Mouse (Mus musculus) hindbrain, embryonic 13.5 days (tissue): ENCODE results near the gene Ager. TPM values are rescaled to one million over a fixed set of nuclear protein-coding genes. Genes with fewer than 3 reads are reported as not detected.

ENCODE experiments used
- ATAC-seq: fragments of 200-750 bp; cut with Nextera tagmentation; 2 replicates; pipeline ENCODE4 v1.8.0; 2017; ENCODE audit warnings: moderate TSS enrichment; ENCODE audit not compliant: low FRiP score
- H3K27ac ChIP-seq: fragments of 300-500 bp; sonication (generic); 2 replicates; pipeline ENCODE4 v1.5.1; 2015; ENCODE audit warnings: inconsistent platforms, mild to moderate bottlenecking, moderate library complexity
- H3K27me3 ChIP-seq: fragments of 300-500 bp; sonication (generic); 2 replicates; pipeline ENCODE4 v1.6.1; 2015; ENCODE audit warnings: mild to moderate bottlenecking, inconsistent platforms
- H3K36me3 ChIP-seq: fragments of 300-500 bp; sonication (generic); 2 replicates; pipeline ENCODE4 v1.6.1; 2015; ENCODE audit warnings: mild to moderate bottlenecking, inconsistent platforms
- H3K4me1 ChIP-seq: fragments of 300-500 bp; sonication (generic); replicated peaks from 2 replicates; pipeline ENCODE4 v1.6.1; 2015; ENCODE audit warnings: inconsistent platforms
- H3K4me2 ChIP-seq: fragments of 300-500 bp; sonication (generic); 2 replicates; pipeline ENCODE4 v1.6.1; 2015; ENCODE audit warnings: inconsistent platforms, mild to moderate bottlenecking, moderate library complexity
- H3K4me3 ChIP-seq: fragments of 300-500 bp; sonication (generic); 2 replicates; pipeline ENCODE4 v1.5.1; 2015; ENCODE audit warnings: mild to moderate bottlenecking, inconsistent platforms
- H3K9ac ChIP-seq: fragments of 300-500 bp; sonication (generic); 2 replicates; pipeline ENCODE4 v1.6.1; 2015; ENCODE audit warnings: mild to moderate bottlenecking, inconsistent platforms
- H3K9me3 ChIP-seq: fragments of 300-500 bp; sonication (generic); 2 replicates; pipeline ENCODE4 v1.6.1; 2016; ENCODE audit warnings: inconsistent platforms
- WGBS: fragments of 180-500 bp; shearing (Covaris S2); methylation state at CpG from one replicate; pipeline ENCODE4 v1.1.7; 2015; 5-methylcytosine and 5-hydroxymethylcytosine counted together
- polyA plus RNA-seq: library from polyadenylated mRNA; unstranded; fragments of >200 nt; fragmentation: Nextera tagmentation; extraction: Ambion mirVana; gene quantifications from 2 replicates; pipeline ENCODE4 v1.2.1, GENCODE M21; 2015

Gene Ager
- polyA plus RNA-seq, 1 experiment from 2014 or later: 1.9 TPM

GRCm38 (mm10) chr17:34643944-34644343 is 46.3 kb downstream of the Ager start:
- H3K4me1 ChIP-seq: peaks cover 49% of the 10 kb centered on the region
- no peaks in the 10 kb centered on the region for H3K27me3 ChIP-seq
- WGBS: 90% methylated on average over 10 of the region's 10 CpGs
- no peak overlapping the region for H3K4me2 ChIP-seq
- no peak overlapping the region for H3K4me3 ChIP-seq
- peaks cover 6% of the 10 kb centered on the region for H3K36me3 ChIP-seq
- ATAC-seq: no peak
- H3K27ac ChIP-seq: peak overlapping the region; percentile 74; the same call in 1 of the 2 replicates
- H3K9me3 ChIP-seq: no peaks in the 10 kb centered on the region
- H3K9ac ChIP-seq: no peak overlapping the region

- Histone ChIP-seq H3K9ac (peak within 1 kb of the TSS; percentile 72), H3K4me1 (peaks cover 51% of the 10 kb centered on the region), H3K9me3 (no peaks in the 10 kb centered on the region), H3K27ac (peak within 1 kb of the TSS; percentile 74), H3K4me3 (peak within 1 kb of the TSS; percentile 56), H3K36me3 (peaks cover 13% of the 10 kb centered on the region), H3K27me3 (no peaks in the 10 kb centered on the region), H3K4me2 (peak within 1 kb of the TSS; percentile 85)
- ATAC-seq: peak; percentile 69
- WGBS: 1% methylated on average over 16 of the region's 16 CpGs
Measured at GRCm38 (mm10) chr17:34644608-34645007, 46.9 kb downstream of the Ager start, which contains the start of gene Fkbpl. TSS of gene Fkbpl (plus strand) at chr17:34644764.

GRCm38 (mm10) chr17:34645256-34645829 is 47.7 kb downstream of the Ager start:
- 45% methylated on average over 10 of the region's 10 CpGs for WGBS
- H3K4me2 ChIP-seq: peak overlapping the region; percentile 85
- H3K4me3 ChIP-seq: peak overlapping the region; percentile 56
- peaks cover 20% of the 10 kb centered on the region for H3K36me3 ChIP-seq
- H3K9me3 ChIP-seq: no peaks in the 10 kb centered on the region
- H3K27ac ChIP-seq: 0 out of 2 replicates have a peak overlapping the region, but pooled peaks have one; percentile 74
- ATAC-seq: no peak
- no peaks in the 10 kb centered on the region for H3K27me3 ChIP-seq
- peaks cover 50% of the 10 kb centered on the region for H3K4me1 ChIP-seq
- H3K9ac ChIP-seq: peak overlapping the region; percentile 72

GRCm38 (mm10) chr17:34645831-34646511 is 48.3 kb downstream of the Ager start:
- Histone ChIP-seq H3K9ac (no peak overlapping the region), H3K27me3 (no peaks in the 10 kb centered on the region), H3K4me1 (peaks cover 44% of the 10 kb centered on the region), H3K36me3 (peaks cover 27% of the 10 kb centered on the region), H3K9me3 (no peaks in the 10 kb centered on the region), H3K4me2 (peak overlapping the region; percentile 85), H3K27ac (no peak overlapping the region), H3K4me3 (peak overlapping the region; percentile 97)
- WGBS: 85% methylated on average over 30 of the region's 30 CpGs
- ATAC-seq: no peak

- WGBS: 1% methylated on average over 65 of the region's 66 CpGs
- Histone ChIP-seq H3K27ac (peak within 1 kb of the TSS; percentile 88), H3K4me1 (peaks cover 35% of the 10 kb centered on the region)
Measured at GRCm38 (mm10) chr17:34646906-34647787, 49.5 kb downstream of the Ager start, which contains the start of gene Atf6b. TSS of gene Atf6b (plus strand) at chr17:34647146.

GRCm38 (mm10) chr17:34648141-34648890 is 50.7 kb downstream of the Ager start:
- no peak for ATAC-seq
- WGBS: 85% methylated on average over 16 of the region's 16 CpGs

More at GRCm38 (mm10) chr17:34646906-34647787, 49.5 kb downstream of the Ager start, which contains the start of gene Atf6b:
- Histone ChIP-seq H3K36me3 (peaks cover 38% of the 10 kb centered on the region), H3K9me3 (no peaks in the 10 kb centered on the region), H3K27me3 (no peaks in the 10 kb centered on the region), H3K9ac (peak within 1 kb of the TSS; percentile 97), H3K4me3 (peak within 1 kb of the TSS; percentile 97), H3K4me2 (peak within 1 kb of the TSS; percentile 85)
- peak; percentile 95 for ATAC-seq

GRCm38 (mm10) chr17:34649106-34649864 is 51.6 kb downstream of the Ager start:
- ATAC-seq: no peak
- 90% methylated on average over 18 of the region's 18 CpGs for WGBS

More at GRCm38 (mm10) chr17:34648141-34648890, 50.7 kb downstream of the Ager start:
- Histone ChIP-seq H3K36me3 (peaks cover 50% of the 10 kb centered on the region), H3K27ac (no peak overlapping the region), H3K9ac (peak overlapping the region; percentile 97), H3K4me2 (peak overlapping the region; percentile 85), H3K4me3 (peak overlapping the region; percentile 97), H3K27me3 (no peaks in the 10 kb centered on the region), H3K4me1 (peaks cover 35% of the 10 kb centered on the region), H3K9me3 (no peaks in the 10 kb centered on the region)

More at GRCm38 (mm10) chr17:34649106-34649864, 51.6 kb downstream of the Ager start:
- Histone ChIP-seq H3K4me2 (no peak overlapping the region), H3K4me1 (peaks cover 35% of the 10 kb centered on the region), H3K9ac (no peak overlapping the region), H3K27me3 (no peaks in the 10 kb centered on the region), H3K27ac (no peak overlapping the region), H3K4me3 (no peak overlapping the region), H3K9me3 (no peaks in the 10 kb centered on the region), H3K36me3 (peaks cover 60% of the 10 kb centered on the region)

Other genes with a start within 250 kb of the Ager start
- gene Btnl2, start 243.0 kb upstream of the Ager start, polyA plus RNA-seq: not detected in 2 replicates
- gene Btnl1, start 220.7 kb upstream of the Ager start, polyA plus RNA-seq: not detected in 2 replicates
- gene BC051142, start 199.0 kb upstream of the Ager start, polyA plus RNA-seq: 3.6 and 4.1 TPM in 2 replicates
- gene Btnl4, start 120.5 kb upstream of the Ager start, polyA plus RNA-seq: not detected in 2 replicates
- not detected in 2 replicates for gene Btnl6, start 80.5 kb upstream of the Ager start, polyA plus RNA-seq
- 7.4 and 8.4 TPM in 2 replicates for gene Notch4, start 33.6 kb upstream of the Ager start, polyA plus RNA-seq
- 3.2 and 4.9 TPM in 2 replicates for gene Gpsm3, start 8.1 kb upstream of the Ager start, polyA plus RNA-seq
- gene Pbx2, start 6.6 kb upstream of the Ager start, polyA plus RNA-seq: 8.9 and 10.6 TPM in 2 replicates
- 299 and 301 TPM in 2 replicates for gene Rnf5, start 5.8 kb downstream of the Ager start, polyA plus RNA-seq
- gene Agpat1, start 6.4 kb downstream of the Ager start, polyA plus RNA-seq: 97.8 and 99.1 TPM in 2 replicates
- 11.7 and 12.9 TPM in 2 replicates for gene Egfl8, start 18.1 kb downstream of the Ager start, polyA plus RNA-seq
- gene Ppt2, start 30.6 kb downstream of the Ager start, polyA plus RNA-seq: 21.7 and 22.7 TPM in 2 replicates
- 5.5 and 5.6 TPM in 2 replicates for gene Prrt1, start 31.7 kb downstream of the Ager start, polyA plus RNA-seq
- 16.9 and 17.6 TPM in 2 replicates for gene Fkbpl, start 46.9 kb downstream of the Ager start, polyA plus RNA-seq
- 117 and 122 TPM in 2 replicates for gene Atf6b, start 49.3 kb downstream of the Ager start, polyA plus RNA-seq
- gene Tnxb, start 72.7 kb downstream of the Ager start, polyA plus RNA-seq: 0.09 TPM in 2 replicates
- gene C4b, start 146.0 kb downstream of the Ager start, polyA plus RNA-seq: 0.09 TPM in 1 of 2 replicates, not detected in the other
- gene Cyp21a1, start 206.7 kb downstream of the Ager start, polyA plus RNA-seq: not detected in 2 replicates
- 36.5 and 40.5 TPM in 2 replicates for gene Stk19, start 239.1 kb downstream of the Ager start, polyA plus RNA-seq
- 68.9 and 69.6 TPM in 2 replicates for gene Dxo, start 239.2 kb downstream of the Ager start, polyA plus RNA-seq